Mouse (Mus musculus) G1E (cell line): ENCODE measurements at regions not wholly inside any gene's neighbourhood (a gene's known extent, or its start where the extent isn't known, plus 50 kb on each side); places are given as distances from the start of the nearest gene placed in this dataset.

ENCODE experiments used
- ATAC-seq: 2 replicates; pipeline ENCODE4 v1.8.0; 2016; ENCODE audit warnings: mild to moderate bottlenecking; ENCODE audit not compliant: insufficient number of reproducible peaks, poor library complexity, low FRiP score, severe bottlenecking; ENCODE audit errors: extremely low read depth
- DNase-seq: peaks from one replicate; pipeline ENCODE4 v3.0.0; 2012; ENCODE audit warnings: low spot score
- H3K27me3 ChIP-seq: 2 replicates; pipeline ENCODE4 v1.6.1; 2012; ENCODE audit warnings: mild to moderate bottlenecking, low read length, inconsistent platforms; ENCODE audit not compliant: insufficient read depth
- H3K36me3 ChIP-seq: replicated peaks from 2 replicates; pipeline ENCODE3; 2012; ENCODE audit warnings: mild to moderate bottlenecking, inconsistent platforms
- H3K4me1 ChIP-seq: 2 replicates; pipeline ENCODE4 v1.6.1; 2012; ENCODE audit warnings: low read depth, low read length, inconsistent platforms, mixed read lengths; ENCODE audit not compliant: insufficient read depth
- H3K4me3 ChIP-seq: 2 replicates; pipeline ENCODE4 v1.5.1; 2012; ENCODE audit warnings: low read depth, mild to moderate bottlenecking, inconsistent platforms, low read length, moderate library complexity, mixed read lengths
- H3K9me3 ChIP-seq: replicated peaks from 2 replicates; pipeline ENCODE4 v1.6.1; 2012; ENCODE audit warnings: inconsistent platforms
- CTCF ChIP-seq: IDR thresholded peaks from 2 replicates; pipeline ENCODE4 v1.5.1; 2012; ENCODE audit warnings: low read depth, low read length, inconsistent platforms, mixed read lengths
- GATA1 ChIP-seq: IDR thresholded peaks from 2 replicates; pipeline ENCODE4 v1.6.1; 2012; ENCODE audit warnings: borderline replicate concordance, low read length, inconsistent platforms, mixed read lengths
- GATA2 ChIP-seq: IDR thresholded peaks from 2 replicates; pipeline ENCODE4 v1.6.1; 2012; ENCODE audit warnings: low read depth, low read length, inconsistent platforms, borderline replicate concordance
- POLR2AphosphoS5 ChIP-seq: IDR thresholded peaks from 2 replicates; pipeline ENCODE4 v1.6.1; 2012; ENCODE audit warnings: low read depth, low read length, inconsistent platforms; ENCODE audit not compliant: insufficient replicate concordance
- TAL1 ChIP-seq: conservative IDR thresholded peaks from 2 replicates; pipeline ENCODE4 v1.6.1; 2012; ENCODE audit warnings: low read depth, low read length, inconsistent platforms, mixed read lengths

DNA sequence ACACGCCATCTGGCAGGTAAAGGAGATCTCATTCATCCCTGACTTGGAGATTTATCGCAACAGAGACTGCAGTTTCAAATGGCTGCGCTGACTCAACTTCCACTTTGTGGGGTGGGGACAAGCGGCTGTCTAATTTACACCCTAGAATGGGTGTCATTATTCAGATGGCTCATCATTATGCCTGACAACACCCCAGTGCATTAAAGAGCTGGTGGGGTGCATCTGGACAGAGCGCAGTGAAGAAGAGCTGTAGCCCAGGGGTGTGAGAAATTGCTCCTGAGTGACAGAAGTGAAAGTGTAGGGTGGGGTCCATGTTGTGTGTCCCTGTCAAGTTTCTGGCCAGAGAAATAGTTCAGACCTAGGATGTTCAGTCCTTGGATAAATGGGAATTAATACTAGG, 314.0 kb upstream of the Arrdc4 start:
- H3K4me3 ChIP-seq, result no peak overlapping the region
- no peak for TF ChIP-seq GATA1
- TF ChIP-seq CTCF, result no peak
- TF ChIP-seq GATA2, result no peak
- no peak for TF ChIP-seq TAL1
- TF ChIP-seq POLR2AphosphoS5, result no peak
- no peak for ATAC-seq

DNA sequence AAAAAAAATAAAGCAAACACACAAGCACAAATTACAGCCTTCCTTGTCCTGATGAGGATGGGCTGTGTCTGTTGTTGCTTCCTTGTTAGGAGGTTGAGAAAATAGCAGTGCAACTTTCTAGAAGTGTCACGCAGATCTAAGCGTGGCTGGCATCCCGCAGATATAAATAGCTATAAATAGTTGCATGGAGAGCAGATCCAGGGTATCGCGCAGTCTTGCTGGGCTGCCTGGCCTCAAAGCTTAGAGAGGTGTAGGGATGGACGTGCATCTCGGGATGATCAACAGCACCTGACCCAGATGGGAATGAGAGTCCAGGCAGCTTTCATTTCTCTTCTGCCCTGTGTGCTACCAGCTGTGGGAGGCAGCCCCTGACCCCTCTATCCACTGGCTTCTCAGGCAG, 313.5 kb upstream of the Arrdc4 start:
- no peak overlapping the region for H3K4me3 ChIP-seq
- DNase-seq, result no peak
- TF ChIP-seq CTCF (no peak), GATA1 (no peak), GATA2 (no peak), TAL1 (no peak), POLR2AphosphoS5 (no peak)
- ATAC-seq, result no peak
- no peaks in the 10 kb centered on the region for H3K36me3 ChIP-seq
- no peaks in the 10 kb centered on the region for H3K4me1 ChIP-seq
- H3K9me3 ChIP-seq, result peaks cover 15% of the 10 kb centered on the region
- no peaks in the 10 kb centered on the region for H3K27me3 ChIP-seq

More for the DNA sequence above, 314.0 kb upstream of the Arrdc4 start:
- H3K27me3 ChIP-seq, result no peaks in the 10 kb centered on the region
- no peaks in the 10 kb centered on the region for H3K36me3 ChIP-seq
- DNase-seq, result no peak
- H3K9me3 ChIP-seq, result peaks cover 15% of the 10 kb centered on the region
- no peaks in the 10 kb centered on the region for H3K4me1 ChIP-seq

DNA sequence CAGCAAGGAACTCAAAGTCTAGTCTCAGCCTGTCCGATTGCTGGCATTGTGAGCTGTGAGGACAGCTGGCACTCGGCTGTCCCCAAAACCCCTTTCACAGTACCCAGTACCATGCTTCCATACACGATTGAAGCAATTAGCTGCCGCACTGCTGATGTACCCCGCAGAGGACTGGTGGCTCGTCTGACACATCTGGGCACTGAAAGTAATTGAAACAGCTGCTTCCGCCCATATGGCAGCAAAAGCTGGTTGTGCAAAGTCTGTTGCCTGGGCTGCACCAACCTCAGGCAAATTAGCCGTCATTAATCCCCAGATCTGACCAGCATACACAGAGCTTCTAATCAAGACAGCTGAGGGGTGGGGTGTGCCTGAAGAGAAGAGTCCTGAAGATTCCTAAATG, 313.1 kb upstream of the Arrdc4 start:
- Histone ChIP-seq H3K36me3 (no peaks in the 10 kb centered on the region), H3K9me3 (peaks cover 15% of the 10 kb centered on the region), H3K4me3 (no peak overlapping the region), H3K27me3 (no peaks in the 10 kb centered on the region), H3K4me1 (no peaks in the 10 kb centered on the region)
- DNase-seq (no peak), ATAC-seq (no peak)
- TF ChIP-seq GATA2, result no peak
- TF ChIP-seq TAL1, result no peak
- no peak for TF ChIP-seq GATA1
- TF ChIP-seq CTCF, result no peak
- TF ChIP-seq POLR2AphosphoS5, result no peak

DNA sequence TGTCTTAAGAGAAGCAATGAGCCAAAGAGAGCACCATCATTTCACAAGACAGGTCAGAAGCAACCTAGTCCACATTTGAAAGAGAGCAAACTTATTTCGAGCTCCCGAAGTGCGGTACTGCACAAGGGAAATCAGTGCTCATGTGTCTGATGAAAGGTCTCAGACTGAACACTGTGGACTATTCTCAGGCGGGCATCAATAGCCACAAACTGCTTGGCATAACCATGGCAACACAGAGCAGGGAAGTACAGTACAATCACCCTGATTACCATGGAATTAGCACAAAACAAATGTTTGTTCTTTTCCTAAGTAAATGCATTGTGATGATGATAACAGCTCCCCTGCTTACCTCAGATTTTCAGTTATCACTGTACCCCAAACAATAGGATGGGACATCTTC, 312.2 kb upstream of the Arrdc4 start:
- Histone ChIP-seq H3K9me3 (peaks cover 15% of the 10 kb centered on the region), H3K36me3 (no peaks in the 10 kb centered on the region), H3K4me3 (no peak overlapping the region), H3K4me1 (no peaks in the 10 kb centered on the region), H3K27me3 (no peaks in the 10 kb centered on the region)
- TF ChIP-seq GATA2, result no peak
- no peak for TF ChIP-seq CTCF
- no peak for TF ChIP-seq TAL1
- no peak for TF ChIP-seq POLR2AphosphoS5
- no peak for TF ChIP-seq GATA1
- no peak for ATAC-seq
- no peak for DNase-seq

DNA sequence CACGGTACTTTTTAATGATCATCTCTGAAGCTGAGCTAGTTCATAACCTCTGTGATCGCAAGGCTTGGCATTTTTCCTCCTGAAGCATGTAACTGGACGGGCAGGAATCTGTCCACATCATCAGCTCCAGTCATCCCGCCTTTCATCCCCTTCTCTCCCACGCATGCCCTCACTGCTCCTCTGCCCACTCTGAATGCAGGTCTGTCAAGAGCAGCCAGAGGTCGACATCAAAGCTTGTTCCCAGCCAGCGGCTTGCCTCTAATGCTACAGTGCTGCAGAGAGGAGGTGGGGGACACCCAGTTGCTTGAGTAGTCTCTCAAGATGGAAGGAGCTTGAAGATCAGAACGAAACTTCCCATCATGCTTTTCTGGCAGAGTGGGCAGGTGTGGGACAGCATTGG, 267.5 kb upstream of the Arrdc4 start:
- no peaks in the 10 kb centered on the region for H3K4me1 ChIP-seq
- TF ChIP-seq GATA2 (no peak), GATA1 (no peak), TAL1 (no peak), CTCF (no peak), POLR2AphosphoS5 (no peak)

DNA sequence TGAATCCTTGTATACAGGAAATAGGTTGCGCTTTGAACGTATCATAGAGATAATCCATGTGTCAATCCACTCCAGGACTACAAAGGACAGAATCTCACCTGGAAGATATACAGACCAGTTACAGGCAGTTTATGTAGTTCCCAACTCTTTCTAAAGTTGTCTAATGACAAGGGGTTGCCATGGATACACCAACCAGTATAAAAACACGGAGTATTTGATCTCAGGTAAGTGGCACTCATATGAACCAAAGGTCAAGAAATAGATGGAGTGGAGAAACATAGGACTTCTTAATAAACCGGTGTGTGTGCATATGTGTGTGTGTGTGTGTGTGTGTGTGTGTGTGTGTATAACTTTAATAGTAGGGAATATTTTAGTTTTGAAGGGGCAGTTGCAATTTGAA, 266.0 kb upstream of the Arrdc4 start:
- Histone ChIP-seq H3K4me1 (no peaks in the 10 kb centered on the region), H3K9me3 (peaks cover 14% of the 10 kb centered on the region), H3K36me3 (no peaks in the 10 kb centered on the region), H3K4me3 (no peak overlapping the region), H3K27me3 (no peaks in the 10 kb centered on the region)
- ATAC-seq (no peak), DNase-seq (no peak)
- TF ChIP-seq CTCF (no peak), TAL1 (no peak), GATA2 (no peak), GATA1 (no peak), POLR2AphosphoS5 (no peak)

More for the DNA sequence above, 267.5 kb upstream of the Arrdc4 start:
- Histone ChIP-seq H3K4me3 (no peak overlapping the region), H3K27me3 (no peaks in the 10 kb centered on the region), H3K36me3 (no peaks in the 10 kb centered on the region), H3K9me3 (peaks cover 14% of the 10 kb centered on the region)
- ATAC-seq (no peak), DNase-seq (no peak)

DNA sequence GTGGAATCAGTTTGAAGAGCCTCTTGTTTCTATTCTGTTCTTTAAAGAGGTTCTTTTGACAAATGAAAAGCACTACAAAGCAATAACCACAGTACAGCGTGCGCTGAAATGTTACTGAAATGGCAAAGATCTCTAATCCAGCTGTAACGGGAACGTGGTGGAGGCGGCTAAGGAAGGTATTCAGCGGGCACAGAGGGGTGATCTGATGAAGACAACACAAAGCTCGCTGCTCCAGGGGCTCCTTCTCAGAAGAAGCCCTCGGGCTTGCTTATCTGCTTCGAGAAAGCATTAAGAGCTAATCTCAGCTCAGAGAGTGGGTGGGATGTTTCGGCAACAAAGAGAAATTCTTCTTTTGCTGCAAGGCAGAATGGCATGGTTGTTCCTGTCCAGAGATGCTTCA, 258.2 kb upstream of the Arrdc4 start:
- Histone ChIP-seq H3K9me3 (peaks cover 10% of the 10 kb centered on the region), H3K4me3 (no peak overlapping the region), H3K4me1 (no peaks in the 10 kb centered on the region), H3K27me3 (no peaks in the 10 kb centered on the region), H3K36me3 (no peaks in the 10 kb centered on the region)
- ATAC-seq (no peak), DNase-seq (no peak)
- TF ChIP-seq GATA2, result no peak
- no peak for TF ChIP-seq TAL1
- no peak for TF ChIP-seq POLR2AphosphoS5
- no peak for TF ChIP-seq CTCF
- no peak for TF ChIP-seq GATA1
